17 mouse cellular contexts compared by ENCODE assay signal in genomic region chr5:49470738-49471137, GRCm38 (mm10). TPM values are rescaled to one million over a fixed set of nuclear protein-coding genes. Genes with fewer than 3 reads are reported as not detected.
"Had no signal": no experiment of that assay in that cellular context is flagged by ENCODE, and none has a peak within 500 bp of the region (broad histone marks: within the 10 kb centered on the region; RNA-seq: fewer than 3 reads in every experiment).

No protein-coding gene starts in this region.

- ATAC-seq: lung, postnatal 0 days had no signal

- H3K4me2 ChIP-seq: liver, embryonic 11.5 days; liver, embryonic 15.5 days; midbrain, embryonic 11.5 days; neural tube, embryonic 12.5 days had no signal

- H3K9me3 ChIP-seq: limb, embryonic 10.5 days; liver, embryonic 15.5 days; megakaryocyte, embryonic 14.5 days; neural tube, embryonic 12.5 days had no signal

- H3K36me3 ChIP-seq: limb, embryonic 10.5 days; liver, embryonic 15.5 days; neural tube, embryonic 12.5 days had no signal

- H3K4me3 ChIP-seq: left cerebral cortex, adult 2 months; limb, embryonic 10.5 days; liver, embryonic 15.5 days; megakaryocyte, embryonic 14.5 days; neural tube, embryonic 12.5 days had no signal

- H3K27me3 ChIP-seq: liver, embryonic 15.5 days; megakaryocyte, embryonic 14.5 days; neural tube, embryonic 12.5 days had no signal

- H3K9ac ChIP-seq: liver, embryonic 15.5 days; neural tube, embryonic 12.5 days had no signal

- DNase-seq: kidney, adult 18-20 months; kidney, postnatal 10 days; kidney, postnatal 4 days; lung, adult 2 months; thymus, postnatal 14 days had no signal

- H3K27ac ChIP-seq: left cerebral cortex, adult 2 months; limb, embryonic 10.5 days; liver, embryonic 15.5 days; macrophage; neural tube, embryonic 12.5 days; stomach, postnatal 0 days had no signal

- H3K4me1 ChIP-seq: limb, embryonic 10.5 days; liver, embryonic 15.5 days; megakaryocyte, embryonic 14.5 days; neural tube, embryonic 12.5 days had no signal

RNA-seq across cellular contexts. Expression of gene Kcnip4, which starts 54.0 kb away (rescaled TPM):
- total RNA-seq: monocyte, adult 5-6 weeks; neutrophil, adult 5-6 weeks had no signal
- polyA plus RNA-seq: macrophage had no signal
